Mouse (Mus musculus) lung, adult 10 weeks (tissue): Measurements from ENCODE around the gene Pde3b. TPM values are rescaled to one million over a fixed set of nuclear protein-coding genes. Genes with fewer than 3 reads are reported as not detected.

ENCODE experiments used
- polyA plus RNA-seq: library from polyadenylated mRNA; stranded (reverse); fragments of 350-450 nt; fragmentation: Illumina TruSeq; extraction: RNeasy Lipid Tissue Mini Kit (QIAGEN cat#74804); gene quantifications from one replicate; pipeline ENCODE4 v1.2.3, GENCODE M21; 2014; ENCODE audit warnings: low read depth, low replicate concordance; ENCODE audit not compliant: insufficient read depth

Pde3b gene
- 4.5 TPM for polyA plus RNA-seq

DNA sequence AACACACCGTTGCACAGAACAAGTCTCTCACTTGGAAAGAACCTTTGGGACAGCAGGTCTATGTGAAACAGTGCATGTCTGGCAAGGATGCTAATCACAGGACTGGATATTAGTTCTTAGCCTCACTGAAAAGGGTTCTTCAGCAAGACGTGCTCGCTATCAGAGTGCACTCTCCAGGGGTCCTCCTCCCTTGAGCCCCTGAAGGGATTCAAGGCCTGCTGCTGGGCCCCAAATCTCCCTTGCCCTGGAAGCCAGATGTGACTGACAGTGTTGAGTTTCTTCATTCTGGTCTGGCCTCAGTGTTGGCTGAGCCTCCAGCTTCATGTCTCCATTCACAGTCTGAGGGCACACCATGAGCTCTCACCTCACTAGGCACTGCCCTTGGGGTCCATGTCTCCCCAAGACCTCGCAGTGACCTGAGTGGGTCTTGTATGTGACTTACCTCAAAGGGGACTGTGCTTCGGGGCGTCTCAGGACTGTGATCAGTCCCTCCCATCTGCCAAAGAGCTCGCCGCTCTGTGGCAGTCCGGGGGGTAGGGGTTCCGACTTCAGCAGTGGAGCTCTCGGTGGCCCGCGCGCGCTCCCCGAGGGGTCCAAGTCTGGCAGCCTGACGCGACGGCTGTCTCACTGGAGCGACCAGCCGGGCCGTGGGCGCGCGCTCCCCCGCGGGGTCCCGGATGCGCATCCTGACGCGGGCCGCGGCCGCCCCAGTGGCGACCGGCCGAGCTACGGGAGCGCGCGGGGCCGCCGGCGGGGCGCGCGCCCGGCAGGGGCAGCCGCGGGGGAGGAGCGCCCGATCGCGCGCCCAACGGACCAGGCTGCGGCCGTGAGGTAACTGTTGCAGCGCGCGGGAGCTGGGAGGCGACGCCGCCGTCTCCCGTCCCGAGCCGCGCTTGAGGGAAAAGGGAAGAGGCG is at the start of gene Pde3b:
Gene Pde3b (plus strand): TSS at position 861 of the 915 bp plus-strand sequence.

DNA sequence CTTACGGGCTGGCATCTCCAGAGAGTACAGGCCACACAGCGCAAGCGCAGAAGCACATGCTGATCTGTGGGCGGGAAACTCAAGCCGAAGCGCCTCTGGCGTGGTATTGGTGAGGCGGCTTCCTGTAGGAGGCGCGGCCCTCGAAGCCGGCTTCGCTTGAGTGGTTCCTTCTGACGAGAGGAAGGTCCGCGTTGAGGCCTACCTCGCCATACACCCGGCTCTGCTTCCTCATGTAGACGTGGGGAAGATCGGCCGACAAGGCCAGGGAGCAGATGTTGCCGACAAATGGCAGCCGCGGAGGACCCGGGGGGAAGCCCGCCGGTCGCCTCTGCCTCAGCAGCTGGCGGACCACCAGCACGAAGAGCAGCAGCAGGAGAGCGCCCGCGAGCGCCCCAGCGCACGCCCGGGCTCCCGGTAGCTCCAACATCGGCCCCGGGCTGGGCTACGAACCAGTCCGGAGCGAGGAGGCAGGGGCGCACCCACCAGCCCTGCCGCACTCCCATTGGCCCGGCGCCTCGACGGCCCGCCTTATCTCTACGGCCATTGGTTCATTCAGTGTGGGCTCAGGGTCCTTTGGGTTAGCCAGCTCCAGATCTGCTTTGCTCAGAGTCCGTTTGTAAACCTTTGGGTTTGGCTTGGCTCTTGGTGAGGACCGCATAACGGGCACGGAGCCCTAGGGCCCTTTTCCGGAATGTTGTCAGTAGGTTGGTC is 147.6 kb downstream of the Pde3b start, which contains the start of gene Cyp2r1:
Gene Cyp2r1 (minus strand): TSS at position 442 of the 711 bp plus-strand sequence.

Other genes with a start within 250 kb of the Pde3b start
- gene Copb1, start 160.6 kb upstream of the Pde3b start, polyA plus RNA-seq = 66.0 TPM
- gene Psma1, start 139.2 kb upstream of the Pde3b start, polyA plus RNA-seq = 133 TPM
- 1.3 TPM for gene Cyp2r1, start 147.7 kb downstream of the Pde3b start, polyA plus RNA-seq
- gene Calca, start 221.1 kb downstream of the Pde3b start, polyA plus RNA-seq = 4.1 TPM